Mouse (Mus musculus) B cell, adult 2 months (primary cell): ENCODE results near the gene Doc2g.

Experiments used
- DNase-seq, 2 experiments: peaks; one replicate each; pipeline ENCODE4 v3.0.0; 2022

Gene Doc2g

GRCm38 (mm10) chr19:4055216-4055946 is 52.3 kb downstream of the Doc2g start:
- no peak for DNase-seq

GRCm38 (mm10) chr19:4055947-4056693 is 53.0 kb downstream of the Doc2g start:
- DNase-seq = no peak
